Mouse (Mus musculus) kidney, adult 11 months (tissue): Measurements from ENCODE around the gene Abcg8.

ENCODE experiments used
- DNase-seq: peaks from one replicate; pipeline ENCODE4 v3.0.0; 2022

The Abcg8 gene

GRCm38 (mm10) chr17:84658951-84659350 lies 17.2 kb upstream of the Abcg8 start:
- no peak for DNase-seq

- DNase-seq, result no peak
Observed at GRCm38 (mm10) chr17:84665053-84665452, 11.0 kb upstream of the Abcg8 start.

GRCm38 (mm10) chr17:84665691-84666090 lies 10.4 kb upstream of the Abcg8 start:
- DNase-seq, result peak; percentile 19

GRCm38 (mm10) chr17:84667848-84668247 lies 8.3 kb upstream of the Abcg8 start:
- DNase-seq, result no peak

- peak; percentile 80 for DNase-seq
Observed at GRCm38 (mm10) chr17:84672376-84673369, 3.4 kb upstream of the Abcg8 start.

GRCm38 (mm10) chr17:84674048-84674447 lies 2.1 kb upstream of the Abcg8 start:
- DNase-seq, result no peak

GRCm38 (mm10) chr17:84675204-84675603 lies 898 bp upstream of the Abcg8 start:
- no peak for DNase-seq

GRCm38 (mm10) chr17:84677595-84677994 lies 1.5 kb downstream of the Abcg8 start:
- no peak for DNase-seq

- DNase-seq, result no peak
Observed at GRCm38 (mm10) chr17:84681670-84682069, 5.6 kb downstream of the Abcg8 start.

GRCm38 (mm10) chr17:84682734-84683717 lies 6.9 kb downstream of the Abcg8 start, which contains the start of gene Abcg5:
Abcg5 (minus strand) TSS chr17:84683011.
- DNase-seq, result no peak

- DNase-seq, result no peak
Observed at GRCm38 (mm10) chr17:84684284-84684683, 8.2 kb downstream of the Abcg8 start.

- DNase-seq, result no peak
Observed at GRCm38 (mm10) chr17:84685286-84685685, 9.2 kb downstream of the Abcg8 start.

- DNase-seq, result no peak
Observed at GRCm38 (mm10) chr17:84687994-84688393, 11.9 kb downstream of the Abcg8 start.

GRCm38 (mm10) chr17:84688834-84689233 lies 12.7 kb downstream of the Abcg8 start:
- DNase-seq, result no peak

GRCm38 (mm10) chr17:84689316-84689715 lies 13.2 kb downstream of the Abcg8 start:
- DNase-seq, result no peak

GRCm38 (mm10) chr17:84690111-84690510 lies 14.0 kb downstream of the Abcg8 start:
- no peak for DNase-seq

- DNase-seq, result no peak
Observed at GRCm38 (mm10) chr17:84693741-84694140, 17.6 kb downstream of the Abcg8 start.

GRCm38 (mm10) chr17:84696537-84696936 lies 20.4 kb downstream of the Abcg8 start:
- peak; percentile 36 for DNase-seq

- DNase-seq, result peak; percentile 48
Observed at GRCm38 (mm10) chr17:84698727-84699126, 22.6 kb downstream of the Abcg8 start.

GRCm38 (mm10) chr17:84707407-84707806 lies 31.3 kb downstream of the Abcg8 start:
- DNase-seq, result no peak

GRCm38 (mm10) chr17:84708818-84709217 lies 32.7 kb downstream of the Abcg8 start:
- no peak for DNase-seq

GRCm38 (mm10) chr17:84709403-84709851 lies 33.3 kb downstream of the Abcg8 start:
- no peak for DNase-seq

- DNase-seq, result no peak
Observed at GRCm38 (mm10) chr17:84713563-84714164, 37.6 kb downstream of the Abcg8 start.
